Mouse (Mus musculus): ENCODE data around the gene Hist2h3b.
"Not testable (repeated sequence)": the region's sequence is repeated elsewhere in the genome, so short reads cannot be mapped to it uniquely, and the experiment has no call there.

Hist2h3b gene

GRCm38 (mm10) chr3:96263558-96264403, 4.7 kb upstream of the Hist2h3b start:
- DNase-seq: peak; percentile 69

GRCm38 (mm10) chr3:96264404-96264949, 4.0 kb upstream of the Hist2h3b start:
- no peak for DNase-seq

- DNase-seq: no peak
Observed at GRCm38 (mm10) chr3:96266132-96266710, 2.2 kb upstream of the Hist2h3b start.

- no peak for DNase-seq
Observed at GRCm38 (mm10) chr3:96267541-96267940, 913 bp upstream of the Hist2h3b start.

- not testable (repeated sequence) for DNase-seq
Observed at GRCm38 (mm10) chr3:96268776-96269378, 423 bp downstream of the Hist2h3b start.

- peak; percentile 98 for DNase-seq
Observed at GRCm38 (mm10) chr3:96269511-96270474, 1.3 kb downstream of the Hist2h3b start, which contains the start of gene Hist2h2bb. Hist2h2bb (plus strand) TSS chr3:96269752.

- DNase-seq: no peak
Observed at GRCm38 (mm10) chr3:96273591-96274465, 5.4 kb downstream of the Hist2h3b start.

- DNase-seq: peak; percentile 76
Observed at GRCm38 (mm10) chr3:96277428-96277799, 9.0 kb downstream of the Hist2h3b start.

GRCm38 (mm10) chr3:96277800-96278624, 9.6 kb downstream of the Hist2h3b start:
- DNase-seq: peak; percentile 94

- DNase-seq: no peak
Observed at GRCm38 (mm10) chr3:96280660-96281059, 12.2 kb downstream of the Hist2h3b start.

- DNase-seq: peak; percentile 75
Observed at GRCm38 (mm10) chr3:96284457-96284856, 16.0 kb downstream of the Hist2h3b start.

GRCm38 (mm10) chr3:96287334-96287733, 18.9 kb downstream of the Hist2h3b start:
- not testable (repeated sequence) for DNase-seq

- no peak for DNase-seq
Observed at GRCm38 (mm10) chr3:96289201-96289600, 20.7 kb downstream of the Hist2h3b start.

GRCm38 (mm10) chr3:96290727-96291126, 22.3 kb downstream of the Hist2h3b start:
- DNase-seq: not testable (repeated sequence)

GRCm38 (mm10) chr3:96292641-96293040, 24.2 kb downstream of the Hist2h3b start:
- no peak for DNase-seq

GRCm38 (mm10) chr3:96293368-96293767, 24.9 kb downstream of the Hist2h3b start:
- no peak for DNase-seq

GRCm38 (mm10) chr3:96293787-96294186, 25.3 kb downstream of the Hist2h3b start, which contains the start of gene Fcgr1:
Fcgr1 (minus strand) TSS chr3:96293969.
- DNase-seq: no peak

GRCm38 (mm10) chr3:96298360-96298759, 29.9 kb downstream of the Hist2h3b start:
- DNase-seq: no peak

GRCm38 (mm10) chr3:96299562-96299961, 31.1 kb downstream of the Hist2h3b start:
- DNase-seq: no peak
